Mouse (Mus musculus) gastrocnemius, postnatal 36 days (tissue): ENCODE data around the gene Tmem144. TPM values are rescaled to one million over a fixed set of nuclear protein-coding genes. Genes with fewer than 3 reads are reported as not detected.

ENCODE experiments used
- DNase-seq, 2 experiments: peaks; one replicate each; pipeline ENCODE4 v3.0.0; 2022
- intact Hi-C: fragments of 180-260 bp; cut with DNase I; formaldehyde crosslinking; loops from one replicate; pipeline ENCODE4 v1.15.1; 2025
- total RNA-seq, 2 experiments: library from RNA; stranded (reverse); gene quantifications; 2 replicates each; pipeline ENCODE4 v1.2.3; 2021

Gene Tmem144
- total RNA-seq, 2 experiments from 2014 or later = 1.3 TPM

- no peak for DNase-seq
- intact Hi-C loops = no loop called here
Measured at GRCm38 (mm10) chr3:79866526-79866925, 14.0 kb upstream of the Tmem144 start.

- no peak for DNase-seq
- intact Hi-C loops = no loop called here
Measured at GRCm38 (mm10) chr3:79866089-79866488, 13.5 kb upstream of the Tmem144 start.

- no peak for DNase-seq
- intact Hi-C loops = no loop called here
Measured at GRCm38 (mm10) chr3:79864824-79865223, 12.3 kb upstream of the Tmem144 start.

GRCm38 (mm10) chr3:79858221-79858620 is 5.6 kb upstream of the Tmem144 start:
- intact Hi-C loops = no loop called here
- DNase-seq = no peak

- no peak for DNase-seq
- intact Hi-C loops = no loop called here
Measured at GRCm38 (mm10) chr3:79857780-79858179, 5.2 kb upstream of the Tmem144 start.

GRCm38 (mm10) chr3:79852108-79852507 is 465 bp downstream of the Tmem144 start:
- no peak for DNase-seq
- intact Hi-C loops = no loop called here

- intact Hi-C loops = no loop called here
Measured at GRCm38 (mm10) chr3:79850656-79851055, 1.9 kb downstream of the Tmem144 start.

GRCm38 (mm10) chr3:79849621-79850020 is 3.0 kb downstream of the Tmem144 start:
- no peak for DNase-seq
- intact Hi-C loops = no loop called here

More at GRCm38 (mm10) chr3:79850656-79851055, 1.9 kb downstream of the Tmem144 start:
- DNase-seq = no peak

- no peak for DNase-seq
Measured at GRCm38 (mm10) chr3:79848841-79849240, 3.7 kb downstream of the Tmem144 start.

GRCm38 (mm10) chr3:79846633-79847032 is 5.9 kb downstream of the Tmem144 start:
- intact Hi-C loops = no loop called here

More at GRCm38 (mm10) chr3:79848841-79849240, 3.7 kb downstream of the Tmem144 start:
- intact Hi-C loops = no loop called here

GRCm38 (mm10) chr3:79843999-79844398 is 8.6 kb downstream of the Tmem144 start:
- DNase-seq = no peak
- intact Hi-C loops = no loop called here

More at GRCm38 (mm10) chr3:79846633-79847032, 5.9 kb downstream of the Tmem144 start:
- DNase-seq = no peak

- peak; percentile 27 to 62 for DNase-seq
- intact Hi-C loops = no loop called here
Measured at GRCm38 (mm10) chr3:79842616-79843016, 10.0 kb downstream of the Tmem144 start.

GRCm38 (mm10) chr3:79842165-79842564 is 10.4 kb downstream of the Tmem144 start:
- no peak for DNase-seq
- intact Hi-C loops = no loop called here

- no peak for DNase-seq
- intact Hi-C loops = no loop called here
Measured at GRCm38 (mm10) chr3:79841475-79841874, 11.1 kb downstream of the Tmem144 start.

GRCm38 (mm10) chr3:79838751-79839150 is 13.8 kb downstream of the Tmem144 start:
- DNase-seq = no peak
- intact Hi-C loops = no loop called here

- no peak for DNase-seq
- intact Hi-C loops = no loop called here
Measured at GRCm38 (mm10) chr3:79829289-79829688, 23.3 kb downstream of the Tmem144 start.

- no peak for DNase-seq
- intact Hi-C loops = no loop called here
Measured at GRCm38 (mm10) chr3:79825067-79825780, 27.3 kb downstream of the Tmem144 start.

- DNase-seq = no peak
- intact Hi-C loops = no loop called here
Measured at GRCm38 (mm10) chr3:79823176-79823575, 29.4 kb downstream of the Tmem144 start.

- no peak for DNase-seq
- intact Hi-C loops = no loop called here
Measured at GRCm38 (mm10) chr3:79821131-79821530, 31.4 kb downstream of the Tmem144 start.

- intact Hi-C loops = no loop called here
- no peak for DNase-seq
Measured at GRCm38 (mm10) chr3:79818202-79818995, 34.2 kb downstream of the Tmem144 start.

GRCm38 (mm10) chr3:79816229-79816628 is 36.3 kb downstream of the Tmem144 start:
- DNase-seq = no peak
- intact Hi-C loops = no loop called here
